Mouse (Mus musculus): Measurements from ENCODE around the gene Itih5.

DNA sequence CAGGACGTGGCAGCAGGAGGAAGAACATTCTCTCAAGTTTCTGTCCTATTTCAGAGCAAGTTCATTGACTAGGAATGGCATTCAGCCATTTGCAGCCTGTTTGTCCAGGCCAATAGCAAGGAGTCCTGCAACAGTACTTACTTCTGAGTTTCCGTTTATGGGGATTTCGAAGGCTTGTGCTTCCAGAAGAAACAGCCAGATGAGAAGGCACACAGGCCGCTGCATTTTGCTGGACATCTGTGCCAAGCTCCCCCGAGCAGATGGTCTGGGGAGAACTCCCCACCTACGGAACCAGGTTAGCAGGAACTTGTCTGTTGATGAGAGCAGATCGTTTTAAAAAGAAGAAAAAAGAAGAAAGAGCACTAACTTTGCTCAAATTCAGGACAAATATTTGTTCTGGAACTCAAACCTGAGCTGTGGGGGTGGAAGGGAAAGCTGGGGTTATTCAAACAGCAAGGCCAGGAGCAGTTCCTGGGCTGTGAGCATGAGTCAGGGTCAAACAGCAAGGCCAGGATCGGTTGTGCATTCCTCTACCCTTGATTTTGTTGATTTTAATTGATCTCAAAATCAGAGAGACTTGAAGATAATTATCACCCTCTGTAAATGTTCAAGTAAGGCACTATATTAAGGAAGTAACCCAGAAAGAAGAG lies 22.9 kb upstream of the Itih5 start:
- no peak for TF ChIP-seq CTCF (IDR thresholded peaks at IDR 0.05; ENCODE audit: extremely low read depth, insufficient read depth, insufficient read length, insufficient replicate concordance)
- TF ChIP-seq POLR2A (IDR thresholded peaks at IDR 0.05; ENCODE audit: low read depth, low read length) = no peak
